Mouse (Mus musculus): ENCODE results near the gene Rnf152.

DNA sequence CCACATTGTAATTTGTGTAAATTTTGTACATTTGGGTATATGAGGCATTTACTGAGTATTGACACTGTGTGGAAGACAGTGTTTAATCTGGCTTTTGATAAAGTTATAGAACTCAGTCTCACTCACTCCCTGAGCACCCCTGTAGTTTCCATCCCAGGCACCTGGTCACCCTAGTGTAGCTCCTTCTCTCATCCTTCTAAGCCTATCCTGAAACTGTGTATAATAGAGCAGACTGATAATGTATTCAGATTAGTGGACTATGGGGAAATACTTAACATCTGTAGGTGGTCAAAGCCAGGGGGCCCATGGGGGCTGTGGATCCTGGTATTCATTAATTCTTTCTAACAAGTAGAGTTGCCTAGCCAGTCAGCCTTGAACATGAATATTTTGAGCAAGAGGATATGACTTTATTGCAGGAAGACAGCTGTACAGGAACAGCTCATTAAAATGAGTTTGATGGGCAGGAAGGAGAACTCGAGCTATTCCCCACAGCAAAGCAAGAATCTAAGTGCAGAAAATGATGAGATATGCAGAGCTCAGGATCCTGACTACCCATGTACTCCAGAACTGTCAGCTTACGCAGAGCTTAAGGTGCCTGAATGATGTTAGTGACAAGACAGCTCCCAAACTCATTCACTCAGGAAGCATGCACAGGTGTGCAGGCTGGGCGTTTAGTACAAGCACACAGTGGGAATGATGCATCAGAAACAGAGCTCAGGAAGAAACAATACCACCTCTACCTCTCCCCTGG, 93.1 kb downstream of the Rnf152 start:
- TF ChIP-seq CTCF (IDR thresholded peaks at IDR 0.05; ENCODE audit: low read depth, low read length) (no peak), POLR2A (IDR thresholded peaks at IDR 0.05; ENCODE audit: extremely low read depth, insufficient read depth, low read length) (no peak)
